ENCODE assay signal across 9 mouse cellular contexts in the genomic region with DNA sequence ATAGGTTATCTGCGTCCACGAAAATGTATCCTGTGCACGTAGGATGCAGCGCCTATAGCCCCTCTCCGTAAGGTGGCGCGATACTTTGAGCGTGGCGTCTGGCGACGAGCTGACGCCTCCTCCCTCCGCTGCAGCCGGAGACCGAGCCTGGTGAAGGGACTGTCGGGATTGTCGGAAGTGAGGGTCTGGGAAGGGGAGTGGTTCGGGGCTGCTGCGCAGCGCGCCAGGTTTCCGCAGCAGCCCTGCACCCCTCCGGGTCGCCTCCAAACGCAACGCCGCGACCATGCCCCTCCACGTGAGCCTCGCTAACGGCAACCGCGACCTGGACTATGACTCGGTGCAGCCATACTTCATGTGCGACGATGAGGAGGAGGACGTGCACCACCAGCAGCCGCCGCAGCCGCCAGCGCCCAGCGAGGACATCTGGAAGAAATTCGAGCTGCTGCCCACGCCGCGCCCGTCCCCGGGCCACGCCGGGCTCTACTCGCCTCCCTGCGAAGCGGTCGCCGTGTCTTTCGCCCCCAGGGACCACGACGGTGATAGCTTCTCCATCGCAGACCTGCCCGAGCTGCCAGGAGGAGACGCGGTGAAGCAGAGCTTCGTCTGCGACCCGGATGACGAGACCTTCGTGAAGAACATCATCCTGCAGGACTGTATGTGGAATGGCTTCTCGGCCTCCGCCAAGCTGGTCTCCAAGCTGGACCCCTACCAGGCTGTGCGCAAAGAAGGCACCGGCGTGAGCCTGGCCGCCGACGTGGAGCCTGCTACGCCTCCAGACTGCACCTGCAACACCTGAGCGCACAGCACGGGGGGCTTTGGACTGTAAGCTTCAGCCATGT. TPM values are rescaled to one million over a fixed set of nuclear protein-coding genes. Genes with fewer than 3 reads are reported as not detected.
DNase-seq lines count a peak whose midpoint lies in the region; ATAC-seq lines count a peak whose summit lies in the region.
"Had no signal": no experiment of that assay in that cellular context is flagged by ENCODE, and none has a peak within 500 bp of the region (broad histone marks: within the 10 kb centered on the region; RNA-seq: fewer than 3 reads in every experiment).

A gene (plus strand): TSS at position 97 of the 839 bp plus-strand sequence.

- H3K36me3 ChIP-seq in hindbrain, embryonic 12.5 days, result 0 out of 2 replicates have a peak, but pooled peaks cover 3% of the 10 kb centered on the region
- H3K36me3 ChIP-seq in lung, embryonic 15.5 days, result no peaks in the 10 kb centered on the region

- H3K27me3 ChIP-seq in hindbrain, embryonic 12.5 days, result no peaks in the 10 kb centered on the region; the same call in 1 of the 2 replicates
- no peaks in the 10 kb centered on the region for H3K27me3 ChIP-seq in lung, embryonic 15.5 days

- H3K9ac ChIP-seq in hindbrain, embryonic 12.5 days, result peak within 1 kb of the TSS; percentile 88
- H3K9ac ChIP-seq in lung, embryonic 15.5 days, result peak within 1 kb of the TSS; percentile 67

- ATAC-seq in hindbrain, embryonic 12.5 days (ENCODE audit: low FRiP score), result peak; percentile 95
- ATAC-seq in lung, embryonic 15.5 days (ENCODE audit: borderline replicate concordance, extremely low read depth, low FRiP score, low TSS enrichment), result peak; percentile 88

- H3K4me1 ChIP-seq in hindbrain, embryonic 12.5 days, result peaks cover 14% of the 10 kb centered on the region
- peaks cover 6% of the 10 kb centered on the region; the same call in 1 of the 2 replicates for H3K4me1 ChIP-seq in lung, embryonic 15.5 days

- H3K27ac ChIP-seq in hindbrain, embryonic 12.5 days, result peak within 1 kb of the TSS; percentile 89
- peak within 1 kb of the TSS; percentile 73 for H3K27ac ChIP-seq in lung, embryonic 15.5 days

- H3K4me2 ChIP-seq in hindbrain, embryonic 12.5 days (replicated peaks), result peak within 1 kb of the TSS; percentile 62
- peak within 1 kb of the TSS; percentile 92 for H3K4me2 ChIP-seq in lung, embryonic 15.5 days

- H3K9me3 ChIP-seq in hindbrain, embryonic 12.5 days (replicated peaks), result no peaks in the 10 kb centered on the region
- no peaks in the 10 kb centered on the region for H3K9me3 ChIP-seq in lung, embryonic 15.5 days

- peak; percentile 89 for DNase-seq in R1 (ENCODE audit: low read depth, low spot score)
- peak; percentile 92 to 95 for DNase-seq in cerebellum, postnatal 10 days
- DNase-seq in frontal cortex, postnatal 25 days (ENCODE audit: low spot score in 2 of 2), result peak; percentile 65 to 79
- DNase-seq in layer of hippocampus, adult 9-11 months, result peak; percentile 91
- peak; percentile 44 for DNase-seq in ovary, postnatal 10 days (ENCODE audit: low spot score)
- peak; percentile 84 for DNase-seq in thymus, postnatal 0 days (ENCODE audit: low spot score)

- under 1% methylated on average over 76 of the region's 78 CpGs for WGBS in hindbrain, embryonic 12.5 days
- WGBS in lung, embryonic 15.5 days, result under 1% methylated on average over 78 of the region's 78 CpGs

- peak within 1 kb of the TSS; percentile 86 for H3K4me3 ChIP-seq in hindbrain, embryonic 12.5 days
- H3K4me3 ChIP-seq in lung, embryonic 15.5 days, result peak within 1 kb of the TSS; percentile 86
- H3K4me3 ChIP-seq: myocyte had no signal

RNA-seq across cellular contexts. Expression of the gene that starts here (rescaled TPM):
- 97.8 and 98.7 TPM in 2 replicates for polyA plus RNA-seq in hindbrain, embryonic 12.5 days (2016; fragmentation: Nextera tagmentation; extraction: Ambion mirVana)
- polyA plus RNA-seq in lung, embryonic 15.5 days (2015; fragmentation: Nextera tagmentation; extraction: Ambion mirVana), result 64.4 and 69.3 TPM in 2 replicates
- polyA plus RNA-seq in thymus, postnatal 0 days (2015; fragmentation: Nextera tagmentation; extraction: Ambion mirVana), result 50.9 and 57.4 TPM in 2 replicates

Comparison
In these comparisons a context has a peak if more than half of its experiments do, and no peak if none do; other contexts are left out.
1. Peak in every context shown above with its lines: DNase-seq, ATAC-seq, H3K4me3 ChIP-seq and H3K27ac ChIP-seq.